Mouse (Mus musculus): ENCODE data around the gene Ralgapa2.
A peak's percentile ranks its signal among the peaks of the same experiment; 100 is the strongest.

Ralgapa2 gene

GRCm38 (mm10) chr2:146258736-146259469, 253.2 kb downstream of the Ralgapa2 start:
- peak; percentile 54 to 57 for DNase-seq (ENCODE audit: low spot score in 2 of 2)

DNA sequence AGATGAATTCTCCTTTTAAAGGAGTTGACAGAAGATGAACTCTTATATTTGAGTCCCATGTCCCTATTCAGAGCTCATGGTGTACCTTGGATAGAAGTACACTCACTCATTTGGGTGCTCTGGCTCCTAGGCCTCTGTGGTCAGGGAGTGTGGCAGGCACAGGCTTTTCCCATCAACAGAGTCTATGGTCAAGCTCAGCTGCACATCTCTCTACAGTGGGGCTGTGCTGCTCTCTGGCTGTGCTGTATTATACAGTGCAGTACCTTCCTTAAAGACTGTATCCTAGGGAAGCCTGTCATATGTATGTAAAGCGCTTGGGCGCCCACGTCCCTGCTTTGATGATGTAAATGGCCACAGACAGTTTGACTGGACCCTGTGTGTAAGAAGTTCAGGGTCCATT, 254.5 kb downstream of the Ralgapa2 start:
- no peak for DNase-seq (ENCODE audit: low spot score in 2 of 2)

GRCm38 (mm10) chr2:146257037-146257436, 255.1 kb downstream of the Ralgapa2 start:
- DNase-seq (ENCODE audit: low spot score in 2 of 2): no peak

- DNase-seq (ENCODE audit: low spot score in 2 of 2): no peak
Observed at GRCm38 (mm10) chr2:146256321-146256875, 255.7 kb downstream of the Ralgapa2 start.

DNA sequence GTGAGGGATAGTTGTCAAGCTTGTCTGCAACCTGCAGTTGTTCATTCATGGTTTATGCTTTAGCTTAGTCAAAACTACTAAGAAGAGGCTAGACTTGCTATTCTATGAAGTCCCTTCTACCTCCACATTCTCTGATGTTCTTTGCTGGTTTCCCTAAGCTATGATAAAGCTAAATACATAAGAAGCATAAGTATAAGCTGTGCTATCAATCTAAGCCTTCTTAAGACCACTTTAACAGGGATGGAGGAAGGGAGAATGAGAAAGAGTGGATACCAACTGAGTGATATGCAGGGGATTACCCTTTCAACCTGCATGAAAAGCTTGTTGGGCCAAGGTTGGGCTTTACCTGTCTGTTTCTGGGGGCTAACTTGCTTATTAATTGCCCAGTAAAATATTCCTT, 256.5 kb downstream of the Ralgapa2 start:
- no peak for DNase-seq (ENCODE audit: low spot score in 2 of 2)

DNA sequence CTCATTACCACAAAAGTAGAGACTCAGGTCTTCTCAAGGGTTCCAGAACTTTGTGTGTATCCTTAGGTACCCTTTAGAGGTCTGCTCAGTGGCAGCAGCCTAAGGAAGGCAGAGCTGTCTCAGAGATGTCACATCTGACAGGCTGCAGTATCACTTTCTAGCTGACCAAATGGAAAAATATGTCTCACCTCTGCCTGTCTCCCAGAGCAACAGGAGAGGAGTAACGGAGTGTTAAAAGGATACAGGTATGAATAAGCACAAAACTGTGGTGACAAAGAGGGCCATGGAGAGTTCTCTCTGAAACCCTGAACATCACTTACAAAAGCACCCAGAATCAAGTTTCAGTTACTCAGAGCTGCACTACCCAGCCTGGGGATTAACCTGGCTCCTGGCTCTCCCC, 257.8 kb downstream of the Ralgapa2 start:
- DNase-seq (ENCODE audit: low spot score in 2 of 2): no peak

DNA sequence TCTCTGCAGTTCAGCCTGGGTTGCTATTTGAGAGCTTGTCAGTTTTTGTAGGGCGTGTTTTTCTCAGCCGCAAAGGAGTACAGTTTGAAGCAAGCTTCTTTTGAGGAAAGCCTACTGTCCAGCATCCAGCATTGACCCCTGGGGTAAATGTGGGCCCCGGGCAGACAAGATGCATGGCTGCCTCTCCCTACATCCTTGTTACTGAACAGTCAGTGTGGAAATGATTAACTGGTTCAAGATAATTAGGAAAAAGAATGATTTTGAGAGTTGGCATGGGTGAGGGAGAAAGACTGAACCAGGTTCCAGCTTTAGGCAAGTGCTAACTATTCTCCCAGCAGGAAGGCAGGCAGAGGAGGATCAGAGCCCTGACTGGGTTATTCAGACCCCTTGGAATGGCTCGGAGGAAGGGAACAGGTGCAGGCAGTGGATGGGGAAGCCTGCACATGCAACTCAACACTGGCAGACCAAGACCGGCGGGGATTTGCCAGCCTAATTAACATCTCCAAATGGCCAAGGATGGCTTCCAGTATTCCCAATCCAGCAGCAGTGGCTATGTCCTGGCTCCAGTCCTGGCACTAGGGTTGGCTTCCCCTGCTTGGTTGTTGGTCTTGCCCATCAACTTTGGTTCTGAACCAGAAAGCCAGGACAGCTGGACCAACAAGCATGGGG, 261.8 kb downstream of the Ralgapa2 start:
- DNase-seq (ENCODE audit: low spot score in 2 of 2): no peak

DNA sequence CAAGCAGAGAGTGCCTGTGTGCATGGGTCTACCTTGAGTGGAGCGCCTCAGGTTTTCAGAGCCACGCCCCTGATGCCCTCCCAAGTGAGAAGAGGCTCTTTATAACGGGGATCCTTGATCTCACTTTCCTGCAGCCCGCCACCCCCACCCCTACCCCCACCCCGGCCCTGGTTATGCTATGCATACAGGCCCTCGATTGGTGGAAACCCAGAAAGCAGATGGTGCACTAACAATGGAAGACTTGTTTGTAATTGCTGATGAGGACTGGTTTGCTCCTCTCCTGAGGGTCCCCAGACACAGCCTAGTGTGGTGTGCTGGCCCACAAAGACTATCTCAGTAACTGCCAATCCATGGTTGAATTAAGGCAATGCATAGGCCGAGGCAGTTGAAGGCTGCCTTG, 263.1 kb downstream of the Ralgapa2 start:
- no peak for DNase-seq (ENCODE audit: low spot score in 2 of 2)

GRCm38 (mm10) chr2:146247576-146247975, 264.6 kb downstream of the Ralgapa2 start:
- no peak for DNase-seq (ENCODE audit: low spot score in 2 of 2)

DNA sequence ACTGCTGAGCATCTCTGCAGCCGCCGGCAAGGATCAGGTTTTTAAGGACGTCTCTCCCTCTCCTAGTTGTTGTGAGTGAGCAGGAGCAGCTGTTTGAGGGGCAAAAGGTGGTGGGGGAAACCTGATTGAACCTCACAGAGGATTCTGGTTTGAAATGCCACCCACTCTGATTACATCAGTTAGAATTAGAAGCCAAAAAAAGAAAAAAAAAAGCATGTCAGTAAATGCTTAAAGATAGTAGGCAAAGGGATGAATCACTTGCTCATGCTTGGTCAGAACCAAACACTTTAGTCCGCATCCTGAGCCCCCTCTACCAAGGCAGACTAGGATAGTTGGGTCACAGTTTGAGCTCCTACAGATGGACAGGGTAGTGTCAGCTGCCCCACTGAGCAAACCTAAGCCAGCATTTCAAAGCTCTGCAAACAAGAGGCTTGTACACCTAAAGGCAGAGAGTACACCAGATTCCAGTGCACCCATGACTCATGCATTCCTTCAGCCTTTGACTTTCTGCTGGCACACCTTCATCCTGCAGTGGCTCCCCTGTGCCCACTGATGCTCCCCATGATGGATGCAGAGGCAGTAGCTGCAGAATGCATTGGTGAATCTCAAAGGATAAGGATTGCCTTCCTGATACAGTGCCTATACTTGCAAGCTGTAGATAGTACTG, 265.6 kb downstream of the Ralgapa2 start:
- no peak for DNase-seq (ENCODE audit: low spot score in 2 of 2)

GRCm38 (mm10) chr2:146245401-146245800, 266.7 kb downstream of the Ralgapa2 start:
- DNase-seq (ENCODE audit: low spot score in 2 of 2): no peak

DNA sequence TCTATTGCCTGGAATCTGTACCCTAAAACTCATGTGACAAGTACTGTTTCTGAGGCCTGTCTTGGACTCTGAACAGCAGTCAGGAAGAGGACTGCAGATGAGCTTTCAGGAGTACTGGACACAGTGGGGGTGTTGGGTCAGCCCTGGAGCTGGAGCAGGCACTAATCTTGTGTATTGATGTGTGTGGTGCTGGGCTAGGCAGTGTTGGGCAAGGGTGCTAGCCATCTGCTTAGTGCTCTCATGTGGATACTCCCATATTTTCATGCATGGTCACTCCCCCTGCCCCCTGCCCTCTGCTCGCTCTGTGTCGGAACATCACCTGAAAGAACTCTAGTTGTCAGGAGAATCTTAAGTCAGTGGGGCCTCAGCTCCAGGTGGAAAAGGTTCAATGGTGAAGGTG, 268.1 kb downstream of the Ralgapa2 start:
- DNase-seq (ENCODE audit: low spot score in 2 of 2): no peak

DNA sequence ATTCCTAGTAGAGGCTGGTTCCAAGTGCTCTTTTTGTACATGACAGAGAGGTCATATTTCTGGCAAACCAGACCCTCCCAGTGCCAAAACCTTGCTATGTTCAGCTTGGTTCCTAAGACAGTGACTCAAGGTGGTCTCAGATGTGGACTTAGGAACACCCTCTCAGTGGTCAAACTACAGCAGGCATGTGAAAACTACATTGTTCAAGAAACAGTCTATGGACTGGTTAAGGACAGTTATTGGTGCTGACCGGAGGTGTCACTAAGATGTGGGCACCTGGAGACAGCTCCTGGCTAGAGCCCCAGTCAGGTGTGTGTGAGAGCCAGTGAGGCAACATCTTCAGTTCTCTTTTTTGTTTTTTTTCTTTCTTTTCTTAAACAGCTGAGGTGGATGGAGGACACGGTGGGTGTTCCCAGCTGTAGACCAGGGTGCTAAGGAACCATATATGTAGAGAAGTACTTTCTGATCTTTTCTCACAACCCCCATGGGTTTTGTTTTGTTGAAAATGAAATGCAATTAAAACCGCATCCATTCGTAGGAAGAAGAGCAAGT, 272.9 kb downstream of the Ralgapa2 start:
- no peak for DNase-seq (ENCODE audit: low spot score in 2 of 2)

DNA sequence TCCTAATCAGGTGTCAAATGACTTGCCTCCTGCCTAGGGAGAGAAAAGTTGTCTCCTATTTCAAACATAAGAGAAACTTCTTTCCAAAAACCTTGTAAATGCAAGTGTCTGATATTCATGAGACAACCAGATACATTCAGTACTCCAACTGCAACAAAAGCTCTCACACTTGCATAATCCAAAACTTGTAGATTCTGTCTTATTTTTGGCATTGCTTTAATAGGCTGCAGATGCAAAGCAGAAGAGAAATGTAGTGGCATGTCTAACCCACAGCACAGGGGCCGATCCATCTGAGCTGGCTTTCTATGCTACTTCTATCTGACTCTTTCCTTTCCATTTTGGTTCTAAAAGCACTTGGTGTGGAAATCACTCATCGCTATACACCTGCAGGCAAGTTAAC, 280.7 kb downstream of the Ralgapa2 start:
- no peak for DNase-seq (ENCODE audit: low spot score in 2 of 2)

DNA sequence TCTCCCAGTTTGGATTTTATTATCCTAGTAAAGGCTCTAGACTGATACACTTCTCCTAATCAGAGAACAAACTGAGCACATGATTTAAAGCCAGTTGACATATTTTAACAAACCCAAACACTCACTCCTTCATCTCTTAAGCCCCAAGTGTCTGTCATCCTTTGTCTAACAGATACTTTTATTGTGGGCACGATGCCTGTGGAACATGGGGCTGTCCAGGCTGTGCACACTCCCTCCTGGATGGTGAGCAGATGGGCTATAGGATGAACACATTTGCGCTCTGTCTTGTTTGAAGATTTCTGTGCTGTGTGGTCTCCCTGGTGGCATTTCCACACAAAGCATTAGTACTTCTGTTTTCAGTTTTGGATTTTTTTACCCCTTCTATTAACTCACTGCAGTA, 283.7 kb downstream of the Ralgapa2 start:
- no peak for DNase-seq (ENCODE audit: low spot score in 2 of 2)

DNA sequence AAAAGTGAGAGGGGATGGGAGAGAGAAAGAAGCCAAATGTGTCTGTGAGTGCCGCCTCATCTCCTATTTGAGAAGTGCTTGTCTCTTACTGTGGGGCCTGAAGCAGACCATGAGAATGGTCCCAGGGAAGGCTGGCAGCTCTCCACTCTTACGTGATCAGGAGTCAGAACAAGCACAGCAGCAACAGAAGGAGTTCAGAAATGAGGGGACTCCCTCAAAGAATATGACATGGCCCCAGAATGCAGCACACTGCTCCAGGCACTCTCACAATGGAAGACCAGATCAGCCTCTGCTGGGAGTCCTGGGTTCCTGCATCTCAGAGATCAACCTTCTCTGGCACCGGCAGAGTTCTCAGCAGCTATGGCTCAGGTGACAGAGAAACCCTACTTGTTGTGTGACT, 284.5 kb downstream of the Ralgapa2 start:
- no peak for DNase-seq (ENCODE audit: low spot score in 2 of 2)

DNA sequence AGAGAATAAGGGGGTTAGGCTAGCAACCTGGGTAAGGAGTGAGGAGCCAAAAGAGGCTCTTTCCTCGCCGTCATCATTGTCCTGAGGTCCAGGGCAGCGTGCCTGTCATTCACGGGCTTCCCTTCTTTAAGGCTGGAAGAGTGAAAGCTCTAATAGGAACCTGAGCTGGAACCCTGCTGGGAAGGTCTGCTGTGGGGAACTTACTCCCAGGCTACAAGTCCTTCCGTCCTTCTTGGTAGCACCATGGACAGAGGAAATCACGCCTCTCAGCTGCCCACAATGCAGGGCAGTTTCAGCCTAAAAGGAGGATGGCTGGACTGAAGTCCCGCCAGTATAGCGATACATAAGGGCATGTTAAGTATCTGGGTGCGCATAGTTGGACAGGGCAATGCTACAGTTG, 285.7 kb downstream of the Ralgapa2 start:
- DNase-seq (ENCODE audit: low spot score in 2 of 2): no peak

GRCm38 (mm10) chr2:146225818-146226217, 286.3 kb downstream of the Ralgapa2 start:
- DNase-seq (ENCODE audit: low spot score in 2 of 2): no peak

GRCm38 (mm10) chr2:146224141-146224540, 288.0 kb downstream of the Ralgapa2 start:
- no peak for DNase-seq (ENCODE audit: low spot score in 2 of 2)

GRCm38 (mm10) chr2:146223176-146223905, 288.8 kb downstream of the Ralgapa2 start:
- DNase-seq (ENCODE audit: low spot score in 2 of 2): no peak

DNA sequence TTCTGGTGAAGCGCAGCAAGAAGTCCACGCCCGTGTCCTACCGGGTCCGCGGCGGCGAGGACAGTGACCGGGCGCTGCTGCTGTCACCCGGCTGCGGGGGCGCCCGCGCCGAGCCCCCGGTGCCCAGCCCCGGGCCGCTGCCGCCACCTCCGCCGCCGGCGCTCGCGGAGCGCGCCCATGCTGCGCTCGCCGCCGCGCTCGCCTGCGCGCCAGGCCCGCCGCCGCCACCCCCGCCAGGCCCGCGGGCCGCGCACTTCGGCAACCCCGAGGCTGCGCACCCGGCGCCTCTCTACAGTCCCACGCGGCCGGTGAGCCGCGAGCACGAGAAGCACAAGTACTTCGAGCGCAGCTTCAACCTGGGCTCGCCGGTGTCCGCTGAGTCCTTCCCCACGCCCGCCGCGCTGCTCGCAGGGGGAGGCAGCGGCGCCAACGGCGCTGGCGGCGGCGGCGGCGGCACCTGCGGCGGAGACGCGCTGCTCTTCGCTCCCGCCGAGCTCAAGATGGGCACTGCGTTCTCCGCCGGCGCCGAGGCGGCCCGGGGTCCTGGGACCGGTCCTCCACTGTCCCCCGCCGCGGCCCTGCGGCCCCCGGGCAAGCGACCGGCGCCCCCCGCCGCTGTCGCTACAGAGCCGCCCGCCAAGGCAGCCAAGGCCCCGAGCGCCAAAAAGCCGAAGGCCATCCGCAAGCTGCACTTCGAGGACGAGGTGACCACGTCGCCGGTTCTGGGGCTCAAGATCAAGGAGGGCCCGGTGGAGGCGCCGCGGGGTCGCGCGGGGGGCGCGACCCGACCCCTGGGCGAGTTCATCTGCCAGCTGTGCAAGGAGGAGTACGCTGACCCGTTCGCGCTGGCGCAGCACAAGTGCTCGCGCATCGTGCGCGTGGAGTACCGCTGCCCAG, 289.6 kb downstream of the Ralgapa2 start:
- no peak for DNase-seq (ENCODE audit: low spot score in 2 of 2)
